Mouse (Mus musculus) liver, embryonic 12.5 days (tissue): ENCODE measurements at regions not wholly inside any gene's neighbourhood (a gene's known extent, or its start where the extent isn't known, plus 50 kb on each side); places are given as distances from the start of the nearest gene placed in this dataset.

Experiments used
- ATAC-seq: fragments of 200-750 bp; cut with Nextera tagmentation; 2 replicates; pipeline ENCODE4 v1.8.0; 2017; ENCODE audit warnings: moderate number of reproducible peaks, mild to moderate bottlenecking, moderate library complexity
- H3K27ac ChIP-seq: fragments of 300-500 bp; sonication (generic); 2 replicates; pipeline ENCODE4 v1.5.1; 2016; ENCODE audit warnings: mild to moderate bottlenecking
- H3K27me3 ChIP-seq: fragments of 300-500 bp; sonication (generic); replicated peaks from 2 replicates; pipeline ENCODE4 v1.6.1; 2016; ENCODE audit warnings: mild to moderate bottlenecking, moderate library complexity
- H3K36me3 ChIP-seq: fragments of 300-500 bp; sonication (generic); 2 replicates; pipeline ENCODE4 v1.6.1; 2016; ENCODE audit warnings: mild to moderate bottlenecking, moderate library complexity
- H3K4me1 ChIP-seq: fragments of 300-500 bp; sonication (generic); 2 replicates; pipeline ENCODE4 v1.6.1; 2016
- H3K4me2 ChIP-seq: fragments of 300-500 bp; sonication (generic); 2 replicates; pipeline ENCODE4 v1.6.1; 2016; ENCODE audit warnings: mild to moderate bottlenecking, moderate library complexity
- H3K4me3 ChIP-seq: fragments of 300-500 bp; sonication (generic); 2 replicates; pipeline ENCODE4 v1.5.1; 2016; ENCODE audit warnings: mild to moderate bottlenecking, moderate library complexity
- H3K9ac ChIP-seq: fragments of 300-500 bp; sonication (generic); 2 replicates; pipeline ENCODE4 v1.6.1; 2016; ENCODE audit warnings: mild to moderate bottlenecking, moderate library complexity
- H3K9me3 ChIP-seq: fragments of 300-500 bp; sonication (generic); replicated peaks from 2 replicates; pipeline ENCODE4 v1.6.1; 2016; ENCODE audit warnings: mild to moderate bottlenecking, moderate library complexity
- WGBS: fragments of 180-500 bp; shearing (Covaris S2); methylation state at CpG from one replicate; pipeline ENCODE4 v1.1.7; 2016; ENCODE audit not compliant: insufficient replicate concordance; 5-methylcytosine and 5-hydroxymethylcytosine counted together

DNA sequence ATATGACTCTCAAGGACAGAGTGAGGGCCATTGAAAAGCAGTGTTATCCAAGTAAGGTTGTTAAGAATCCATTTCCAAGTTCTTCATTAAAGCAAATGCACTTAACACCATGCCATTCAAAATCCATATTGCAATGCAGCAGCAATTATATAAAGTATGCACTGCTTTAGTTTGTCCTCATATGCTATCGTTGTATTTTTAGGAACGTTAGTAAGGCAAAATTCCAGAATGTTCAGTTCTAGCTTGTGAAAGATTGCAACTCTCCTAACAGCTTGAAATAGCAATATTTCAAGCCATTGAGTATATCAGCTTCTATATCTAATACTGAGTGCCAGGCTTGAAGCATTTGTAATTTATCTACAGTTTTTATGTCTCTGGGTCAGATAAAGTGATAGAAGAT lies 1011.9 kb upstream of the Cdh9 start:
- WGBS = 75% methylated on average over 2 of the region's 2 CpGs
- no peak overlapping the region for H3K27ac ChIP-seq
- H3K27me3 ChIP-seq = no peaks in the 10 kb centered on the region
- no peak overlapping the region for H3K9ac ChIP-seq
- no peaks in the 10 kb centered on the region for H3K36me3 ChIP-seq
- ATAC-seq = no peak
- H3K9me3 ChIP-seq = no peaks in the 10 kb centered on the region
- no peak overlapping the region for H3K4me3 ChIP-seq
- H3K4me2 ChIP-seq = no peak overlapping the region
- no peaks in the 10 kb centered on the region for H3K4me1 ChIP-seq

DNA sequence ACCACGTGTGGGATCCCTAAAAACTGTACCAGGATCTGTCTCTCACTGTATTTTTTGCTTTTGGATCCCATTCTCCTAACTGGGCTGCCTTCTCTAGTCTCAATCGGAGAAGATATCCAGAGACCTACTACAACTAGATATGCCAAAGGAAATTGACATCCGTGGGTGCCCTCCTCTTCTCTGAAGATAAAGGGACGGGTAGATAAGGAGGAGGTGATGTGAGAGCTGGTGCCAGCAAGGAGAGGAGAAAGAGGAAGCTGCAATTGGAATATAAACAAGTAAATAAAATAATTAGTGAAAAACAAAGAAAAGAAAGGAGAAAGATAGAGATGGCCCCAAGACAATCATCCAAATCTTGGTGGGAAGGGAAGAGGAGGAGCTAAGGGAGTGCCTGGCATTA lies 986.6 kb upstream of the Cdh9 start:
- no peaks in the 10 kb centered on the region for H3K36me3 ChIP-seq
- H3K27me3 ChIP-seq = no peaks in the 10 kb centered on the region
- H3K4me3 ChIP-seq = no peak overlapping the region
- no peak overlapping the region for H3K9ac ChIP-seq
- no peak for ATAC-seq
- 67% methylated on average over 4 of the region's 4 CpGs for WGBS
- no peak overlapping the region for H3K4me2 ChIP-seq
- H3K9me3 ChIP-seq = no peaks in the 10 kb centered on the region; the same call in 1 of the 2 replicates
- H3K4me1 ChIP-seq = no peaks in the 10 kb centered on the region
- no peak overlapping the region for H3K27ac ChIP-seq

DNA sequence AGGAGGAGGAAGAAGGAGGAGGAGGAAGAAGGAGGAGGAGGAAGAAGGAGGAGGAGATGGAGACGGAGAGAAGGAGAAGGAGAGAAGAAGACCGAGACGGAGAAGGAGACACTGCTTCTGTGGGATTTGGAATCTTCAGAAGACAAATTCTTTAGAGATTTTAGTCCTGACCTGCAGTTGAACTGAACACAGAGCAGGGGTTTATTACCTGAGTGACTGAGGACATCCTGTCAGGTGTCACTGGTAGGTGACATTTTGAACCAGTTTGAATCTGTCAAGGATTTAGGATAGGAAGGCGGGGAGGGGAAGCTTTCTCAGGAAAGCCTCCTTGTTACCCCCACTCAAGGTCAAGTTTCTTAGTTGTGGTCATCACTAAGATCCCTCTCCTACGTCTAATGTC lies 985.5 kb upstream of the Cdh9 start:
- Histone ChIP-seq H3K9me3 (no peaks in the 10 kb centered on the region; the same call in 1 of the 2 replicates), H3K36me3 (no peaks in the 10 kb centered on the region), H3K4me2 (no peak overlapping the region), H3K27ac (no peak overlapping the region), H3K4me1 (no peaks in the 10 kb centered on the region), H3K27me3 (no peaks in the 10 kb centered on the region), H3K9ac (no peak overlapping the region), H3K4me3 (no peak overlapping the region)
- 56% methylated on average over 5 of the region's 5 CpGs for WGBS
- ATAC-seq = no peak
